Mouse (Mus musculus) liver, postnatal 0 days (tissue): ENCODE data around the gene Epn3.

Experiments
- CTCF ChIP-seq: sonication (generic); IDR thresholded peaks from 2 replicates; pipeline ENCODE4 v1.5.1; 2016; ENCODE audit warnings: antibody characterized with exemption, low read depth
- EP300 ChIP-seq: IDR thresholded peaks from 2 replicates; pipeline ENCODE4 v1.6.1; 2016; ENCODE audit warnings: antibody characterized with exemption, low read depth, mild to moderate bottlenecking

GRCm38 (mm10) chr11:94472916-94473706, 26.7 kb downstream of the Epn3 start:
- TF ChIP-seq EP300 (no peak), CTCF (no peak)
